Mouse (Mus musculus): Measurements from ENCODE around the gene Ccdc150. TPM values are rescaled to one million over a fixed set of nuclear protein-coding genes. Genes with fewer than 3 reads are reported as not detected.

Ccdc150 gene
- total RNA-seq, 1 experiment, result 1.1 TPM

- Histone ChIP-seq H3K27ac (ENCODE audit: insufficient read depth, low read depth, low read length, poor library complexity, severe bottlenecking) (no peak overlapping the region), H3K36me3 (ENCODE audit: control insufficient read depth, insufficient read depth, low read length, poor library complexity, severe bottlenecking) (no peaks in the 10 kb centered on the region), H3K4me3 (ENCODE audit: insufficient read depth in 1 of 2, low read depth in 1 of 2, low read length in 2 of 2, poor library complexity in 1 of 2, severe bottlenecking in 1 of 2) (no peak overlapping the region), H3K9me3 (ENCODE audit: control insufficient read depth, insufficient read depth, low read depth, low read length) (no peaks in the 10 kb centered on the region), H3K4me1 (ENCODE audit: control insufficient read depth in 2 of 2, insufficient read depth in 2 of 2, low read length in 2 of 2, poor library complexity in 1 of 2) (no peaks in the 10 kb centered on the region), H3K9ac (ENCODE audit: insufficient read depth, low read depth, low read length, poor library complexity, severe bottlenecking) (no peak overlapping the region)
- TF ChIP-seq ZC3H11A (IDR thresholded peaks at IDR 0.05; ENCODE audit: borderline replicate concordance, low read depth, low read length), result no peak
- no peak for TF ChIP-seq MAFK (IDR thresholded peaks at IDR 0.05; ENCODE audit: insufficient read depth, low read depth, low read length)
- no peak for TF ChIP-seq HCFC1 (IDR thresholded peaks at IDR 0.05; ENCODE audit: borderline replicate concordance, insufficient read depth, low read length)
- TF ChIP-seq ZNF384 (IDR thresholded peaks at IDR 0.05; ENCODE audit: low read depth, low read length), result no peak
- no peak for TF ChIP-seq CHD2 (IDR thresholded peaks at IDR 0.05; ENCODE audit: low read depth, low read length)
- DNase-seq (ENCODE audit: low read depth, low spot score), result no peak
- in situ Hi-C loops (cut with MboI; ENCODE audit: low sequenced_read_pairs in 2 of 2, unreplicated experiment in 2 of 2), result no loop called here
Observed at GRCm38 (mm10) chr1:54280651-54281050, 30.2 kb downstream of the Ccdc150 start.

GRCm38 (mm10) chr1:54306404-54306803 is 55.9 kb downstream of the Ccdc150 start:
- no peaks in the 10 kb centered on the region for H3K36me3 ChIP-seq (ENCODE audit: control insufficient read depth, insufficient read depth, low read length, poor library complexity, severe bottlenecking)
- in situ Hi-C loops (cut with MboI; ENCODE audit: low sequenced_read_pairs in 2 of 2, unreplicated experiment in 2 of 2), result no loop called here
- no peaks in the 10 kb centered on the region for H3K4me1 ChIP-seq (ENCODE audit: control insufficient read depth in 2 of 2, insufficient read depth in 2 of 2, low read length in 2 of 2, poor library complexity in 1 of 2)
- no peak for TF ChIP-seq MAFK (IDR thresholded peaks at IDR 0.05; ENCODE audit: insufficient read depth, low read depth, low read length)
- no peak for TF ChIP-seq ZC3H11A (IDR thresholded peaks at IDR 0.05; ENCODE audit: borderline replicate concordance, low read depth, low read length)
- TF ChIP-seq HCFC1 (IDR thresholded peaks at IDR 0.05; ENCODE audit: borderline replicate concordance, insufficient read depth, low read length), result no peak
- TF ChIP-seq ZNF384 (IDR thresholded peaks at IDR 0.05; ENCODE audit: low read depth, low read length), result no peak
- no peak for TF ChIP-seq CHD2 (IDR thresholded peaks at IDR 0.05; ENCODE audit: low read depth, low read length)
- H3K9ac ChIP-seq (ENCODE audit: insufficient read depth, low read depth, low read length, poor library complexity, severe bottlenecking), result no peak overlapping the region
- no peaks in the 10 kb centered on the region for H3K9me3 ChIP-seq (ENCODE audit: control insufficient read depth, insufficient read depth, low read depth, low read length)
- no peak overlapping the region for H3K27ac ChIP-seq (ENCODE audit: insufficient read depth, low read depth, low read length, poor library complexity, severe bottlenecking)
- DNase-seq (ENCODE audit: low read depth, low spot score), result no peak
- no peak overlapping the region for H3K4me3 ChIP-seq (ENCODE audit: insufficient read depth in 1 of 2, low read depth in 1 of 2, low read length in 2 of 2, poor library complexity in 1 of 2, severe bottlenecking in 1 of 2)

GRCm38 (mm10) chr1:54326647-54327046 is 76.2 kb downstream of the Ccdc150 start:
- no peak for TF ChIP-seq ZNF384 (IDR thresholded peaks at IDR 0.05; ENCODE audit: low read depth, low read length)
- TF ChIP-seq MAFK (IDR thresholded peaks at IDR 0.05; ENCODE audit: insufficient read depth, low read depth, low read length), result no peak
- no peak for TF ChIP-seq CHD2 (IDR thresholded peaks at IDR 0.05; ENCODE audit: low read depth, low read length)
- no peaks in the 10 kb centered on the region for H3K4me1 ChIP-seq (ENCODE audit: control insufficient read depth in 2 of 2, insufficient read depth in 2 of 2, low read length in 2 of 2, poor library complexity in 1 of 2)
- H3K4me3 ChIP-seq (ENCODE audit: insufficient read depth in 1 of 2, low read depth in 1 of 2, low read length in 2 of 2, poor library complexity in 1 of 2, severe bottlenecking in 1 of 2), result no peak overlapping the region
- no peak overlapping the region for H3K9ac ChIP-seq (ENCODE audit: insufficient read depth, low read depth, low read length, poor library complexity, severe bottlenecking)
- H3K9me3 ChIP-seq (ENCODE audit: control insufficient read depth, insufficient read depth, low read depth, low read length), result no peaks in the 10 kb centered on the region
- H3K27ac ChIP-seq (ENCODE audit: insufficient read depth, low read depth, low read length, poor library complexity, severe bottlenecking), result no peak overlapping the region
- no peaks in the 10 kb centered on the region for H3K36me3 ChIP-seq (ENCODE audit: control insufficient read depth, insufficient read depth, low read length, poor library complexity, severe bottlenecking)
- no peak for DNase-seq (ENCODE audit: low read depth, low spot score)
- in situ Hi-C loops (cut with MboI; ENCODE audit: low sequenced_read_pairs in 2 of 2, unreplicated experiment in 2 of 2), result no loop called here

- Histone ChIP-seq H3K4me1 (ENCODE audit: control insufficient read depth in 2 of 2, insufficient read depth in 2 of 2, low read length in 2 of 2, poor library complexity in 1 of 2) (no peaks in the 10 kb centered on the region), H3K9ac (ENCODE audit: insufficient read depth, low read depth, low read length, poor library complexity, severe bottlenecking) (no peak overlapping the region), H3K36me3 (ENCODE audit: control insufficient read depth, insufficient read depth, low read length, poor library complexity, severe bottlenecking) (no peaks in the 10 kb centered on the region), H3K27ac (ENCODE audit: insufficient read depth, low read depth, low read length, poor library complexity, severe bottlenecking) (no peak overlapping the region), H3K4me3 (ENCODE audit: insufficient read depth in 1 of 2, low read depth in 1 of 2, low read length in 2 of 2, poor library complexity in 1 of 2, severe bottlenecking in 1 of 2) (no peak overlapping the region), H3K9me3 (ENCODE audit: control insufficient read depth, insufficient read depth, low read depth, low read length) (no peaks in the 10 kb centered on the region)
- no peak for DNase-seq (ENCODE audit: low read depth, low spot score)
- in situ Hi-C loops (cut with MboI; ENCODE audit: low sequenced_read_pairs in 2 of 2, unreplicated experiment in 2 of 2), result no loop called here
- no peak for TF ChIP-seq ZC3H11A (IDR thresholded peaks at IDR 0.05; ENCODE audit: borderline replicate concordance, low read depth, low read length)
- TF ChIP-seq ZNF384 (IDR thresholded peaks at IDR 0.05; ENCODE audit: low read depth, low read length), result no peak
- no peak for TF ChIP-seq MAFK (IDR thresholded peaks at IDR 0.05; ENCODE audit: insufficient read depth, low read depth, low read length)
- TF ChIP-seq CHD2 (IDR thresholded peaks at IDR 0.05; ENCODE audit: low read depth, low read length), result no peak
- TF ChIP-seq HCFC1 (IDR thresholded peaks at IDR 0.05; ENCODE audit: borderline replicate concordance, insufficient read depth, low read length), result no peak
Observed at GRCm38 (mm10) chr1:54327876-54328545, 77.5 kb downstream of the Ccdc150 start.

GRCm38 (mm10) chr1:54332988-54333387 is 82.5 kb downstream of the Ccdc150 start:
- Histone ChIP-seq H3K9me3 (ENCODE audit: control insufficient read depth, insufficient read depth, low read depth, low read length) (no peaks in the 10 kb centered on the region), H3K4me1 (ENCODE audit: control insufficient read depth in 2 of 2, insufficient read depth in 2 of 2, low read length in 2 of 2, poor library complexity in 1 of 2) (no peaks in the 10 kb centered on the region), H3K36me3 (ENCODE audit: control insufficient read depth, insufficient read depth, low read length, poor library complexity, severe bottlenecking) (no peaks in the 10 kb centered on the region), H3K4me3 (ENCODE audit: insufficient read depth in 1 of 2, low read depth in 1 of 2, low read length in 2 of 2, poor library complexity in 1 of 2, severe bottlenecking in 1 of 2) (no peak overlapping the region), H3K27ac (ENCODE audit: insufficient read depth, low read depth, low read length, poor library complexity, severe bottlenecking) (no peak overlapping the region), H3K9ac (ENCODE audit: insufficient read depth, low read depth, low read length, poor library complexity, severe bottlenecking) (no peak overlapping the region)
- in situ Hi-C loops (cut with MboI; ENCODE audit: low sequenced_read_pairs in 2 of 2, unreplicated experiment in 2 of 2), result no loop called here
- TF ChIP-seq ZC3H11A (IDR thresholded peaks at IDR 0.05; ENCODE audit: borderline replicate concordance, low read depth, low read length) (peak; percentile 45), CHD2 (IDR thresholded peaks at IDR 0.05; ENCODE audit: low read depth, low read length) (no peak)
- DNase-seq (ENCODE audit: low read depth, low spot score), result no peak

Data from ES-E14 (cell line).